Mouse (Mus musculus) heart, embryonic 13.5 days (tissue): Measurements from ENCODE around the gene Hoxc5. TPM values are rescaled to one million over a fixed set of nuclear protein-coding genes. Genes with fewer than 3 reads are reported as not detected.
A peak's percentile ranks its signal among the peaks of the same experiment; 100 is the strongest.

ENCODE experiments used
- ATAC-seq: fragments of 200-750 bp; cut with Nextera tagmentation; 2 replicates; pipeline ENCODE4 v1.8.0; 2017; ENCODE audit warnings: moderate TSS enrichment; ENCODE audit not compliant: insufficient number of reproducible peaks, low FRiP score, low TSS enrichment; ENCODE audit errors: extremely low read depth
- H3K27ac ChIP-seq: fragments of 300-500 bp; sonication (generic); replicated peaks from 2 replicates; pipeline ENCODE4 v1.5.1; 2015; ENCODE audit warnings: moderate library complexity, mild to moderate bottlenecking, inconsistent platforms
- H3K27me3 ChIP-seq: fragments of 300-500 bp; sonication (generic); replicated peaks from 2 replicates; pipeline ENCODE4 v1.6.1; 2015; ENCODE audit warnings: mild to moderate bottlenecking, inconsistent platforms
- H3K36me3 ChIP-seq: fragments of 300-500 bp; sonication (generic); 2 replicates; pipeline ENCODE4 v1.6.1; 2015; ENCODE audit warnings: mild to moderate bottlenecking, inconsistent platforms
- H3K4me1 ChIP-seq: fragments of 300-500 bp; sonication (generic); 2 replicates; pipeline ENCODE4 v1.6.1; 2015; ENCODE audit warnings: inconsistent platforms
- H3K4me2 ChIP-seq: fragments of 300-500 bp; sonication (generic); 2 replicates; pipeline ENCODE4 v1.6.1; 2015; ENCODE audit warnings: inconsistent platforms, mild to moderate bottlenecking, moderate library complexity
- H3K4me3 ChIP-seq: fragments of 300-500 bp; sonication (generic); 2 replicates; pipeline ENCODE4 v1.5.1; 2015; ENCODE audit warnings: moderate library complexity, mild to moderate bottlenecking, inconsistent platforms
- H3K9ac ChIP-seq: fragments of 300-500 bp; sonication (generic); 2 replicates; pipeline ENCODE4 v1.6.1; 2015; ENCODE audit warnings: inconsistent platforms, mild to moderate bottlenecking, moderate library complexity
- H3K9me3 ChIP-seq: fragments of 300-500 bp; sonication (generic); 2 replicates; pipeline ENCODE4 v1.6.1; 2016; ENCODE audit warnings: inconsistent platforms
- WGBS: fragments of 180-500 bp; shearing (Covaris S2); methylation state at CpG from one replicate; pipeline ENCODE4 v1.1.7; 2015; ENCODE audit warnings: mixed read lengths; 5-methylcytosine and 5-hydroxymethylcytosine counted together
- polyA plus RNA-seq: library from polyadenylated mRNA; unstranded; fragments of >200 nt; fragmentation: Nextera tagmentation; extraction: Ambion mirVana; gene quantifications from 2 replicates; pipeline ENCODE4 v1.2.1, GENCODE M21; 2015

The Hoxc5 gene
- polyA plus RNA-seq, 1 experiment from 2014 or later, result 1.6 TPM

DNA sequence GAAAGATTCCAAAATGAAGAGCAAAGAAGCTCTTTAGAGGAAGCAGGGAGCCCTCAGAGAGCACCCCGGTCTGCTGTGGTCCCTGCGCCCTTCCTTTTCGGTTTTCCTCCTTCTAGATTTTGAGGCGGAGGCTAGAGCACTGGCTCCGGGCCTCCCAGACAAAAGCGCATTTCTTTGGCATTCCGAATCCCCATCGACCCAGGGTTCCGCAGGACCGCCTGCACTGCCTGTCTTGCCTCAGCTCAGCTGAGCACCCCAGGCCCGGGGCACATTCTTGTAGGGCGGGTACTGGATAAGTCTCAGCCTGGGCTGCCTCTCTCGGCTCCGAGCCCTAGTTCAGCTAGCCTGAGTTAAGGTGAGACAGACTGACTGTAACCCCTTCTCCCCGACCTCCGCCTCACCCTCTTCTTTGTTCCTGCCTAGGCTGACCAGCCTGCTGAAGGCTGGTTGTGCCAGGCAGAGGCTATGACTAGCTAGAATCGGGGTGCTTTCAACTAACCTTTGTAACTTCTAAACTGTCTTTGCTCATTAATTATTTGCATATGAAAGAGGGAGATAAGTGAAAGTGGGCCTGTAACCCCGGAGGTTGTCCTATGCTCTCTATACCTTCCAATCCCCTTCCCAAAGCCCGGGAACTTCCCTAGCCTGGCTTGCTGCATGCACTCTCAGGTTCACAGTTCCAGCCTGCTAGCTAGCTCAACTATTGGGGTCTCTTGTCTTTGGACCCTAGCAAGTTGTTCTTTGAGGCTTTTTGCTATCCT lies 48.3 kb downstream of the Hoxc5 start:
- Histone ChIP-seq H3K9ac (no peak overlapping the region), H3K4me3 (peak overlapping the region; percentile 36), H3K9me3 (no peaks in the 10 kb centered on the region), H3K27me3 (peaks cover 98% of the 10 kb centered on the region), H3K4me2 (peak overlapping the region; percentile 55), H3K27ac (no peak overlapping the region), H3K36me3 (no peaks in the 10 kb centered on the region), H3K4me1 (peaks cover 16% of the 10 kb centered on the region)
- ATAC-seq, result no peak
- 2% methylated on average over 19 of the region's 19 CpGs for WGBS

DNA sequence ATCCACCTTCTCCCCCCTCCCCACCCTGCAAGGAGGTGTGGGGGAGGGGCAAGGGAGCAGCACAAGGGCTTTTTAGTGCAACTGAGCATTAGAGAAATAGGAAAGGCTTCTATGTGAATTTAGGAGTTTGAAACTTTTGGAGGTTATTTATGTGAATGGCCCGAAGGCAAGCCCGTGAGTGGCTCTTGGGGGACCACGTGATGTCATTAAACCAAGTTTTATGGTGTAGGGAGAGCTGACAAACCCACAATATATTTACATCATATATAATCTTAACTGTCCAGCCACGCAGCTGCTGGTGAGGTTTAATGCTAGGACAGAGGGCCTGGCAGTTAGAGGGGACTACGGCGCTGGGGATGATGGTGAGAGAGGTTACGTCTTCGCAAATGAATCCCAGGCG lies 51.4 kb downstream of the Hoxc5 start, which contains the start of gene Hoxc4:
Gene Hoxc4 (plus strand): TSS at position 299 of the 400 bp plus-strand sequence.
- Histone ChIP-seq H3K36me3 (no peaks in the 10 kb centered on the region), H3K27me3 (peaks cover 100% of the 10 kb centered on the region), H3K27ac (no peak within 1 kb of the TSS), H3K4me1 (peaks cover 13% of the 10 kb centered on the region), H3K4me3 (no peak within 1 kb of the TSS), H3K9me3 (no peaks in the 10 kb centered on the region), H3K9ac (no peak within 1 kb of the TSS), H3K4me2 (no peak within 1 kb of the TSS)
- ATAC-seq, result no peak
- WGBS, result 7% methylated on average over 9 of the region's 9 CpGs

GRCm38 (mm10) chr15:103020899-103021418 lies 53.7 kb downstream of the Hoxc5 start:
- no peaks in the 10 kb centered on the region for H3K36me3 ChIP-seq
- no peak overlapping the region for H3K4me2 ChIP-seq
- H3K9me3 ChIP-seq, result no peaks in the 10 kb centered on the region
- peaks cover 100% of the 10 kb centered on the region for H3K27me3 ChIP-seq
- no peaks in the 10 kb centered on the region for H3K4me1 ChIP-seq
- ATAC-seq, result no peak
- no peak overlapping the region for H3K4me3 ChIP-seq
- 2% methylated on average over 8 of the region's 8 CpGs for WGBS
- H3K9ac ChIP-seq, result no peak overlapping the region
- no peak overlapping the region for H3K27ac ChIP-seq

GRCm38 (mm10) chr15:103021544-103021943 lies 54.3 kb downstream of the Hoxc5 start:
- no peaks in the 10 kb centered on the region for H3K4me1 ChIP-seq
- H3K27ac ChIP-seq, result no peak overlapping the region
- H3K27me3 ChIP-seq, result peaks cover 100% of the 10 kb centered on the region
- WGBS, result 6% methylated on average over 8 of the region's 8 CpGs
- ATAC-seq, result no peak
- H3K4me2 ChIP-seq, result no peak overlapping the region
- H3K9me3 ChIP-seq, result no peaks in the 10 kb centered on the region
- no peak overlapping the region for H3K9ac ChIP-seq
- no peak overlapping the region for H3K4me3 ChIP-seq
- H3K36me3 ChIP-seq, result no peaks in the 10 kb centered on the region

GRCm38 (mm10) chr15:103024131-103024530 lies 56.9 kb downstream of the Hoxc5 start:
- H3K4me3 ChIP-seq, result no peak overlapping the region
- no peak for ATAC-seq
- no peak overlapping the region for H3K27ac ChIP-seq
- H3K4me1 ChIP-seq, result no peaks in the 10 kb centered on the region
- H3K36me3 ChIP-seq, result no peaks in the 10 kb centered on the region
- no peak overlapping the region for H3K4me2 ChIP-seq
- peaks cover 100% of the 10 kb centered on the region for H3K27me3 ChIP-seq
- WGBS, result 6% methylated on average over 2 of the region's 2 CpGs
- no peaks in the 10 kb centered on the region for H3K9me3 ChIP-seq
- H3K9ac ChIP-seq, result no peak overlapping the region

GRCm38 (mm10) chr15:103027266-103028235 lies 60.3 kb downstream of the Hoxc5 start:
- H3K9ac ChIP-seq, result no peak overlapping the region
- H3K27me3 ChIP-seq, result peaks cover 99% of the 10 kb centered on the region
- no peak overlapping the region for H3K4me3 ChIP-seq
- no peaks in the 10 kb centered on the region for H3K36me3 ChIP-seq
- no peaks in the 10 kb centered on the region for H3K9me3 ChIP-seq
- H3K4me1 ChIP-seq, result no peaks in the 10 kb centered on the region
- H3K4me2 ChIP-seq, result no peak overlapping the region
- ATAC-seq, result no peak; the same call in 1 of the 2 replicates
- no peak overlapping the region for H3K27ac ChIP-seq
- 2% methylated on average over 43 of the region's 43 CpGs for WGBS

GRCm38 (mm10) chr15:103028916-103029512 lies 61.8 kb downstream of the Hoxc5 start:
- H3K9me3 ChIP-seq, result no peaks in the 10 kb centered on the region
- H3K4me3 ChIP-seq, result no peak overlapping the region
- H3K36me3 ChIP-seq, result no peaks in the 10 kb centered on the region
- H3K4me1 ChIP-seq, result peaks cover under 1% of the 10 kb centered on the region; the same call in 1 of the 2 replicates
- H3K9ac ChIP-seq, result no peak overlapping the region
- H3K27ac ChIP-seq, result no peak overlapping the region
- H3K27me3 ChIP-seq, result peaks cover 99% of the 10 kb centered on the region
- 21% methylated on average over 9 of the region's 9 CpGs for WGBS
- H3K4me2 ChIP-seq, result no peak overlapping the region
- no peak for ATAC-seq

DNA sequence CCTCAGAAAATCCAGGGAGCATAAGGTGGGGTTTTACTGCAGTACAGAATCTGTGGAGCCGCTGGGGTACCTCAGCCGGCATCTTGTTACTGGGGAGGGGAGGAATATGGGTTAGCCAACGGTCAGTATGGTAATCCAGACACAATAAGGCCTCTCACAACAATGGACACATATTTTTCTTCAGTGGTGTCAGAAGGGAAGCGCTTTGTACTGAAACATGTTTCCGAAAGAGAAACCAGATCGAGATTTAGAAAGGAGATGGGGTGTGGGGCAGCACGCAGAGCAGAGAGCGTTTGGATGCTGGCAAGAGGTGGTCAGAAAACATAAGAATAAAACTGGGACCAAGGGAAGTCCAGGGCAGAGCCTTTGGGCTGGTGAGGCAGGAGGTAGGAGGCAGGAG lies 62.9 kb downstream of the Hoxc5 start:
- Histone ChIP-seq H3K4me2 (no peak overlapping the region), H3K9me3 (no peaks in the 10 kb centered on the region), H3K36me3 (no peaks in the 10 kb centered on the region), H3K9ac (no peak overlapping the region), H3K27ac (no peak overlapping the region), H3K4me1 (peaks cover 4% of the 10 kb centered on the region), H3K27me3 (peaks cover 99% of the 10 kb centered on the region), H3K4me3 (no peak overlapping the region)
- ATAC-seq, result no peak
- 6% methylated on average over 8 of the region's 8 CpGs for WGBS

DNA sequence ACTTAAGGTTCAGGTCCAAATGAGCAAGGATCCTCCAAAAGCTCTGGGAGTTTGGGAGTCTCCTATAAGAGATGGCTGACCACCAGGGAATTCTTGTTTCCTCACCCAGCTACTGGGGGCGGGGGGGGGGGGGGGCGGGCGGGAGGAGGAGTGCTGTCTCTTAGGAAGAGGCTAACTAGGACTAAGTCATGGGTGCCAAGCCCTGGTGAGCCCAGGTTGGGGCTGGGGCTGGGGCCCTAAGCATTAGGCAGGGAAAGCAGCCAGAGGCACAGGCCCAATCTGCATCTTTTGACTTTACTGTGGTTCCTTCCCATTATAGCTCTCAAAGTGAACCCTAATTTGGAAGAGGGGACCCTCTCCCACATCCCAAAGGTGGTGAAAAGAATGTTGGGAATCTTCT lies 64.9 kb downstream of the Hoxc5 start:
- H3K4me3 ChIP-seq, result no peak overlapping the region
- H3K27ac ChIP-seq, result no peak overlapping the region
- no peaks in the 10 kb centered on the region for H3K9me3 ChIP-seq
- no peak overlapping the region for H3K4me2 ChIP-seq
- ATAC-seq, result no peak
- 0% methylated on average over 2 of the region's 3 CpGs for WGBS
- peaks cover 4% of the 10 kb centered on the region for H3K4me1 ChIP-seq
- H3K27me3 ChIP-seq, result peaks cover 99% of the 10 kb centered on the region
- H3K9ac ChIP-seq, result no peak overlapping the region
- no peaks in the 10 kb centered on the region for H3K36me3 ChIP-seq

GRCm38 (mm10) chr15:103032646-103033575 lies 65.7 kb downstream of the Hoxc5 start:
- H3K9ac ChIP-seq, result no peak overlapping the region
- no peak overlapping the region for H3K27ac ChIP-seq
- no peaks in the 10 kb centered on the region for H3K36me3 ChIP-seq
- peaks cover 4% of the 10 kb centered on the region for H3K4me1 ChIP-seq
- no peak overlapping the region for H3K4me2 ChIP-seq
- H3K27me3 ChIP-seq, result peaks cover 99% of the 10 kb centered on the region
- no peaks in the 10 kb centered on the region for H3K9me3 ChIP-seq
- 2% methylated on average over 26 of the region's 26 CpGs for WGBS
- no peak for ATAC-seq
- no peak overlapping the region for H3K4me3 ChIP-seq
